Comparison of ENCODE assay signal across 25 mouse cellular contexts in genomic region chr2:115543212-115543611, GRCm38 (mm10). TPM values are rescaled to one million over a fixed set of nuclear protein-coding genes. Genes with fewer than 3 reads are reported as not detected.
DNase-seq lines count a peak whose midpoint lies in the region; ATAC-seq and TF ChIP-seq lines count a peak whose summit lies in the region.
"Had no signal": no experiment of that assay in that cellular context is flagged by ENCODE, and none has a peak within 500 bp of the region (broad histone marks: within the 10 kb centered on the region; RNA-seq: fewer than 3 reads in every experiment).

No protein-coding gene starts in this region.

- WGBS in heart, adult 2 months, result 81% methylated on average over 4 of the region's 4 CpGs
- 51% methylated on average over 4 of the region's 4 CpGs for WGBS in kidney, embryonic 16.5 days
- WGBS in limb, embryonic 10.5 days, result 54% methylated on average over 4 of the region's 4 CpGs
- 88% methylated on average over 4 of the region's 4 CpGs for WGBS in midbrain, postnatal 0 days

- DNase-seq in heart, adult 11 months, result peak; percentile 59
- no peak for DNase-seq in heart, adult 2 months
- DNase-seq in kidney, postnatal 14 days, result no peak
- DNase-seq in limb, embryonic 10.5 days (ENCODE audit: low spot score), result no peak
- DNase-seq in midbrain, postnatal 0 days (ENCODE audit: low spot score), result no peak
- DNase-seq: adrenal gland, postnatal 10 days; adrenal gland, postnatal 36 days; cerebellum, adult 18-20 months; cerebellum, adult 9-10 months; cerebellum, postnatal 14 days; gastrocnemius, postnatal 10 days; gastrocnemius, postnatal 36 days; heart, postnatal 10 days; heart, postnatal 36 days had no signal

- no peak for TF ChIP-seq POLR2A in heart, adult 2 months (IDR thresholded peaks at IDR 0.05; ENCODE audit: insufficient read depth, low read depth, low read length)

- H3K79me2 ChIP-seq in heart, adult 2 months (replicated peaks; ENCODE audit: control insufficient read depth, insufficient read depth, low read length), result no peaks in the 10 kb centered on the region

- TF ChIP-seq CTCF in heart, adult 2 months (IDR thresholded peaks at IDR 0.05), result no peak
- TF ChIP-seq CTCF in midbrain, postnatal 0 days (IDR thresholded peaks at IDR 0.05), result no peak

- no peak for TF ChIP-seq EP300 in heart, adult 2 months (IDR thresholded peaks at IDR 0.05; ENCODE audit: insufficient read depth, low read depth, low read length)

- H3K9me3 ChIP-seq in kidney, embryonic 16.5 days (ENCODE audit: low read length), result no peaks in the 10 kb centered on the region
- no peaks in the 10 kb centered on the region for H3K9me3 ChIP-seq in limb, embryonic 10.5 days (replicated peaks)
- H3K9me3 ChIP-seq in midbrain, postnatal 0 days (ENCODE audit: low read length), result no peaks in the 10 kb centered on the region
- H3K9me3 ChIP-seq: embryonic facial prominence, embryonic 13.5 days; forebrain, embryonic 12.5 days; forebrain, embryonic 15.5 days; heart, embryonic 12.5 days; heart, embryonic 15.5 days; hindbrain, embryonic 15.5 days had no signal

- H3K4me2 ChIP-seq in kidney, embryonic 16.5 days (replicated peaks; ENCODE audit: low read depth, low read length), result no peak overlapping the region
- no peak overlapping the region for H3K4me2 ChIP-seq in midbrain, postnatal 0 days (ENCODE audit: low read depth, low read length, poor library complexity, severe bottlenecking)
- H3K4me2 ChIP-seq: forebrain, embryonic 12.5 days; forebrain, embryonic 15.5 days; heart, embryonic 12.5 days; heart, embryonic 15.5 days; hindbrain, embryonic 15.5 days had no signal

- no peak overlapping the region for H3K27ac ChIP-seq in heart, adult 2 months
- H3K27ac ChIP-seq in kidney, embryonic 16.5 days (ENCODE audit: low read length), result peak overlapping the region; percentile 51; the same call in 1 of the 2 replicates
- H3K27ac ChIP-seq in limb, embryonic 10.5 days, result peak overlapping the region; percentile 71
- H3K27ac ChIP-seq in midbrain, postnatal 0 days (ENCODE audit: low read depth, low read length), result no peak overlapping the region
- H3K27ac ChIP-seq: embryonic facial prominence, embryonic 13.5 days; forebrain, embryonic 12.5 days; forebrain, embryonic 15.5 days; heart, embryonic 15.5 days; hindbrain, embryonic 15.5 days had no signal

- no peak; the same call in 1 of the 2 replicates for ATAC-seq in kidney, embryonic 16.5 days (ENCODE audit: low FRiP score, low TSS enrichment)
- ATAC-seq in midbrain, postnatal 0 days (ENCODE audit: low FRiP score), result no peak
- ATAC-seq: activated CD4-positive, CD25-positive, alpha-beta regulatory T cell, adult 4 months; CD4-positive, CD25-positive, alpha-beta regulatory T cell, adult 4 months; forebrain, embryonic 15.5 days; intestine, postnatal 0 days had no signal

- H3K4me1 ChIP-seq in heart, adult 2 months (ENCODE audit: control insufficient read depth, insufficient read depth, low read length), result no peaks in the 10 kb centered on the region
- H3K4me1 ChIP-seq in kidney, embryonic 16.5 days (ENCODE audit: insufficient read depth, low read length), result peaks cover 17% of the 10 kb centered on the region
- H3K4me1 ChIP-seq in limb, embryonic 10.5 days, result peaks cover 43% of the 10 kb centered on the region
- H3K4me1 ChIP-seq in midbrain, postnatal 0 days (ENCODE audit: insufficient read depth, low read length), result no peaks in the 10 kb centered on the region
- H3K4me1 ChIP-seq: embryonic facial prominence, embryonic 13.5 days; heart, embryonic 12.5 days; heart, embryonic 15.5 days had no signal

- H3K36me3 ChIP-seq in heart, adult 2 months (ENCODE audit: control insufficient read depth, insufficient read depth, low read length), result no peaks in the 10 kb centered on the region
- H3K36me3 ChIP-seq in kidney, embryonic 16.5 days (ENCODE audit: insufficient read depth, low read length), result no peaks in the 10 kb centered on the region
- H3K36me3 ChIP-seq in limb, embryonic 10.5 days, result no peaks in the 10 kb centered on the region
- H3K36me3 ChIP-seq in midbrain, postnatal 0 days (ENCODE audit: insufficient read depth, low read length), result no peaks in the 10 kb centered on the region
- H3K36me3 ChIP-seq: embryonic facial prominence, embryonic 13.5 days; forebrain, embryonic 12.5 days; forebrain, embryonic 15.5 days; heart, embryonic 12.5 days; heart, embryonic 15.5 days; hindbrain, embryonic 15.5 days had no signal

- H3K4me3 ChIP-seq in heart, adult 2 months, result no peak overlapping the region
- H3K4me3 ChIP-seq in kidney, embryonic 16.5 days (ENCODE audit: low read length), result no peak overlapping the region
- H3K4me3 ChIP-seq in limb, embryonic 10.5 days, result no peak overlapping the region
- H3K4me3 ChIP-seq in midbrain, postnatal 0 days (ENCODE audit: low read depth, low read length), result no peak overlapping the region
- H3K4me3 ChIP-seq: embryonic facial prominence, embryonic 13.5 days; erythroblast, embryonic 14.5 days; forebrain, embryonic 12.5 days; forebrain, embryonic 15.5 days; heart, embryonic 12.5 days; heart, embryonic 15.5 days; hindbrain, embryonic 15.5 days had no signal

- H3K9ac ChIP-seq in heart, adult 2 months (ENCODE audit: low read depth, low read length), result no peak overlapping the region
- no peak overlapping the region for H3K9ac ChIP-seq in kidney, embryonic 16.5 days (replicated peaks; ENCODE audit: low read length)
- H3K9ac ChIP-seq in midbrain, postnatal 0 days (replicated peaks; ENCODE audit: low read length, poor library complexity, severe bottlenecking), result no peak overlapping the region
- H3K9ac ChIP-seq: embryonic facial prominence, embryonic 13.5 days; forebrain, embryonic 12.5 days; forebrain, embryonic 15.5 days; heart, embryonic 12.5 days; heart, embryonic 15.5 days; hindbrain, embryonic 15.5 days had no signal

- intact Hi-C loops in heart, adult 2 months (cut with DNase I), result no loop called here

- no peaks in the 10 kb centered on the region for H3K27me3 ChIP-seq in heart, adult 2 months (ENCODE audit: control insufficient read depth, insufficient read depth, low read length)
- no peaks in the 10 kb centered on the region for H3K27me3 ChIP-seq in kidney, embryonic 16.5 days (ENCODE audit: insufficient read depth, low read length)
- peaks cover 8% of the 10 kb centered on the region; the same call in 1 of the 2 replicates for H3K27me3 ChIP-seq in limb, embryonic 10.5 days (ENCODE audit: low read depth, poor library complexity, severe bottlenecking)
- H3K27me3 ChIP-seq in midbrain, postnatal 0 days (ENCODE audit: insufficient read depth, low read length), result no peaks in the 10 kb centered on the region
- H3K27me3 ChIP-seq: embryonic facial prominence, embryonic 13.5 days; forebrain, embryonic 12.5 days; forebrain, embryonic 15.5 days; heart, embryonic 12.5 days; heart, embryonic 15.5 days had no signal

RNA-seq across cellular contexts. Expression of gene BC052040, which starts 38.3 kb away (rescaled TPM):
- total RNA-seq in heart, adult 2 months (2021), result 1 to 10 TPM; 2.3 to 2.8 TPM
- 2.1 and 3.2 TPM in 2 replicates for polyA plus RNA-seq in heart, adult 2 months (2012; rRNA removed)
- 15.4 and 19.6 TPM in 2 replicates for polyA plus RNA-seq in kidney, embryonic 16.5 days (2015; fragmentation: Nextera tagmentation; extraction: Ambion mirVana)
- 18.0 and 19.0 TPM in 2 replicates for polyA plus RNA-seq in limb, embryonic 10.5 days (2016; fragmentation: Nextera tagmentation; extraction: Ambion mirVana)
- total RNA-seq in midbrain, postnatal 0 days (2014; rRNA removed), result 17.3 and 18.9 TPM in 2 replicates
- polyA plus RNA-seq in midbrain, postnatal 0 days (2015; fragmentation: Nextera tagmentation; extraction: Ambion mirVana), result 16.1 and 16.8 TPM in 2 replicates

Comparison
In these comparisons a context has a peak if more than half of its experiments do, and no peak if none do; other contexts are left out.
1. H3K27ac ChIP-seq: peak in kidney, embryonic 16.5 days (single experiment) and limb, embryonic 10.5 days (single experiment); none in heart, adult 2 months (single experiment) and midbrain, postnatal 0 days (single experiment).